Mouse (Mus musculus): ENCODE data around the gene Galnt13. TPM values are rescaled to one million over a fixed set of nuclear protein-coding genes. Genes with fewer than 3 reads are reported as not detected.
A peak's percentile ranks its signal among the peaks of the same experiment; 100 is the strongest.
"Not testable (repeated sequence)": the region's sequence is repeated elsewhere in the genome, so short reads cannot be mapped to it uniquely, and the experiment has no call there.

Galnt13 gene
- total RNA-seq, 1 experiment from 2014 or later, result 0.37 TPM

DNA sequence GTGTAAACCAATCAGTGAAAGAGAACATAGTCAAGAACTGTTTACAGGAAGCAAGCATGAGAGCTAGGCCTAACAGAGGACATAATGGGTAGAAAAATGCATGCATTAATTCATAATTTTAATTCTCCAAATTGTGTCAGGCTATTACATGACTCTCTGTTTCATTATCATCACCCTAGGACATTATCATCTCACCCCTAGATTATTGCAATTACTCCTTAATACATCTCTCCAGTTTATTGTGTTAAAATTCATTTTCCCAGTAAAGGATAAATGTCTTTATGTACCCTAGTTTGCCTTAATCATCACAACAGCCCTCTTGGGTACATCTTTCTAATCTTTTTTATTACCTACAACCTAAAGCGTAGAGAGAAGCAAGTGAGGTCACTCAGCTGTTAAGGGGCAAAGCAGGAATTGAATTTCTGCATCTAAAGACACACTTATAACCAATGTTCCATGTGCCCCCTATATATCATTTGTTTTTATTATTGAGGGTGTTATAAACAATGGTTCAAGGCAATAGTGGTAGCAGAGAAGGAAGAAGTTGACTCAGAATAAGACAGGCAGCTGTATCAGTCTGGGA, 479.1 kb downstream of the Galnt13 start:
- no peak for DNase-seq

DNA sequence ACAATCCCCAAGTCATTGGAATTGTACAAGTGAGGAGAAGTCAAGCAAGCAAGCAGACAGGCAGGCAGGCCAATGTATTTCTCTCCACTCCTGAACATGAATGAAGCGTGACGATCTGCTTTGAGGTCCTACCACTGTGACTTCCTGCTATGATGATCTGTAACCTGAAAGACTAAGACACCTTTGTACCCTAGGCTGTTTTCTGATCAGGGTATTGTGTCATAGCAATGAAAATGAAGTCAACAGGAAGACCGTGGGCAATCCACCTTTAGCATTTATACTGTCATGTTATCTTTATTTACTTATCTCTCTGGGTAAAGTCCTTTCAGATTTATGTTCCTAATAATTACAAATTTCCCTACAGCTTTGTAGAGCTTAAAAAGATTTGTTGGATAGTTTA, 500.3 kb downstream of the Galnt13 start:
- no peak for DNase-seq

DNA sequence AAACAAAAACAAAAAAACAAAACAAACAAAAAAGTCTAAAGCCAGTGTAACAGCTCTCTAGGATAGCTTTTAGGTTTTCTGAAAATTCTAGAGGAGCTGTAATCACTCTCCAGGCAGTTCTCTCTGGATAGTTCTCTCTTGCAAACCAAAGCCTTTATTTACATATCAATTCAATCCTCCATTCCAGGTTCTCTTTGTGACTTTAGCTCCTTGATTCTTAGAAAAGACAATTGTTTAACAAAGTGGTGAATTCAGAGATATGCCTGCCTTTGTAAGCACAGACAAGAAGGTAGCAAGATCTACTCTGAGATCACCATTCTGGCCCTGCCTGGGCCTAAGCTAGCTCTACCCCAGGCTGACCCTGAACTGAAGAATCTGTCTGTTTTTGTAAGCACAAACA, 501.2 kb downstream of the Galnt13 start:
- DNase-seq, result no peak

DNA sequence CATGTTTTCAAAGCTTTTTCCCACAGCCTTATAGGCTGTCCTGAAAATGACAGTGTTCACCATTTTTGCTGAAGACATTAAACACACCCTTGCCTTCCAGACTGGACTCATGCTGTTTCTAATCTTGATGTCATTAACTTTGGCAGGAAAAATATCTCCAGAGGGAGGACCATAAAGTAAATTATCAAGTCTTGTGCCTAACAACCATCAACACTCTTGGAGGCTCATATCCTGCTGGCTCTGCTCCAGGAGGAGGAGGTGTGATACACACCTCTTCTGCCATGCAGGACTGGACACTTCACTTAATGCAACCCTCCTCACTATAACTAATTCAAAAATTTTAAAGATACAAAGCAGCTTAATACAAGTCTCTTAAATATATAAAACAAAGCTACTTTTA, 502.0 kb downstream of the Galnt13 start:
- no peak for DNase-seq

DNA sequence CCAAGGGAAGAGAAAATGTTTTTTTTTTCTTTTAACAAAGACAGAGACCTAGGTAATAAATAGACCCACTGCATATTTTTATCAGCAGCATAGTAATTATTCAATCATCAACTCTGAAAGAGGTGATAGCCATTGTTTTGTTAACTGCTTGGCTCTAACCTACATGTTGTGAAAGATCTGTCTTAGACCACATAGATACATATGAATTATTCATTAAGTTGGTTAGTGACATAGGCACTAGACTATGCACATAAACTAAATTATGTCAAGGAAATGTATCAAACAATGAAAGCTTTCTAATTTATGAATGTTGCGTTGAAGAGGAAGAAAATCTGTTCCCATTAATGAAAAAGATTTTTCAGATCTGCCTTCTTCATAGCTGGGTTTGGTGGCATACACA, 507.3 kb downstream of the Galnt13 start:
- DNase-seq, result no peak

DNA sequence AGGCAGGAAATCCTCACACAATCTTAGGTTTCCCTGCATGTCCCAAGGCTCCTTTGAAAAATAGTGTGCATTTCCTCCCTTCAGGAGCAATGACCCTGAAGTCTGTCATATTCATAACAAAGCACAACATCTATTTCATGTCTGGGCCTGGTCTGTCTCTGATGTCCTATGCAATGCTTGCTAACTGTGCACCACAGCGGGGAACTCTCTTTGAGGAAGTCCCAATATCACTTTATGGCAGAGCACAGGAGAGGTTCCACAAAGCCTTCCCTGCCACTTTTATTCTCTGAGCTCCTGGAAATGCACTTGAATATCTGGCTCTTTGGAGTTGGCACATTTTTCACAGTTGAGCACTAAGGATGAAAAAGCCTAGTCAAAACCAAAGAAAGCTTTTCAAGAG, 547.7 kb downstream of the Galnt13 start:
- no peak for DNase-seq

DNA sequence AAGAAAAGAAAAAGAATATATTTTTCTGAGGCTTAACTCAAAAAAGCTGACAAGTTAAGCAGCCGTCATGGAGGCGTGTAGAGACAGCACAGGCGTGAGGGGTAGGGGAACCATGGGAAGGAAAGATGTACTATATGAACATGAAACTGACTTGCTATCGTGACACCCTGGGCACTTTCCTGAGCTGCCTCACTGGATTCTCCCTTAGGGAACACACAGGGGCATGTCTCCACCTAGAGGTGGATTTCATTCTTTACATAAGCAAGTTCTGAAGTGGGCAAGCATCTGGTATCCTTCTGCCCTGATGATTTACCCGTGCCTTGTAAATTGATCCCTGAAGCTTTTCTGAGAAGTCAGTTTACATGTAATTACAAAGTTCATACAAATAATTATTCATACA, 586.4 kb downstream of the Galnt13 start:
- not testable (repeated sequence) for DNase-seq

DNA sequence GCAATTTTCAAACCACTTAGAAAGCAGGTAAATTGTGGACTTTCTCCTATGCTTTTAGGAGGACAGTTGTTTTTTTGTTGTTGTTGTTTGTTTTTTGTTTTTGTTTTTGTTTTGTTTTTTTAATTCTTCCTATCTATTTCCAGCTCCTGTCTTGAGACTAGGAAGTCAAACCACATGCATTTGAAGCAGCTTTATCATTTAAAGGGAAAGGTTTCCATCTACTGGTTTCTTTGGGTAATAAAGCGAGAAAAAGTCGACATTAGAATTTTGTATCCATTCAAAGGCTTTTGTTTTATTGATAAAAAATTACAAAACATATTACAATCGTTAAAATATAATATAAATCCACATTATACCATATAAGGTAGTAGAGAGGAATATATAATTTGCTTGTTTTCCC, 598.5 kb downstream of the Galnt13 start:
- DNase-seq, result no peak

DNA sequence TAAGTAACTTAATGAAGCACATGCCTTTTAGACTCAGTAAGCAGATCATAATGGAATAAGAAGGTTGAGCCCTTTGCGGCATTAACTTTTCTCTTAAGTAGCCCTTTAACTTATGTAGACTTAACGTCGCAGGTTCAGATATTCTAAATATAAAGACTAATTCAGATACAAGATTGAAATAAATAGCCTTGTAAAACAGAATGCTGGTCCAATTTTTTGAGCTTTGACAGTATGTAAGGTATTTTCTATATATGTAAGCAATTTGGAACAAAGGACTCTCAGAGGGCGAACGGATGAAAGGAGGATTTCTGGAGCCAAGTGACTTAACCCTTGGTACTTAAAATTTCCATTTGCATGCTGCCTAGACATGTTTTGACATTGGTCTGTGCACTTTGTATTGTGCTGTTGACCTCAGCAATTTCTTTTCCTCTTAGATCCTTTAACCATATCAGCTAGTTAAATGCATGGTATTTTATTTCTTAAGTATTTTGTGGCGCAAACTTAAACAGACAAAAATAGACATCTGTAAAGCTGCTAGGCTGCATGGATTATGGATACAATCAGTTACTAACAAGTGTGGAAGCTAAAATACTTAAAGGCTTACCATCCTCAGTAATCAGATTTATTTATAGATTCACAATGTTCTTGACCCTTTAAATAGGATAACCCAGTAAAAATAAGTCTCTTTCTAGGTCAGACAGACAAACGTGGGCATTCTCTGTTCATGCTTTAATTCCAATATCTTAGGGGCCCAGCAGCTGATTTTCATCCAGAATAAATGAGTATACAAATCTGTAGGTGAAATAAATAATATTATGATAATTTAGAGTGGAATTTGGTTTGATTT, 629.6 kb downstream of the Galnt13 start:
- DNase-seq, result no peak

DNA sequence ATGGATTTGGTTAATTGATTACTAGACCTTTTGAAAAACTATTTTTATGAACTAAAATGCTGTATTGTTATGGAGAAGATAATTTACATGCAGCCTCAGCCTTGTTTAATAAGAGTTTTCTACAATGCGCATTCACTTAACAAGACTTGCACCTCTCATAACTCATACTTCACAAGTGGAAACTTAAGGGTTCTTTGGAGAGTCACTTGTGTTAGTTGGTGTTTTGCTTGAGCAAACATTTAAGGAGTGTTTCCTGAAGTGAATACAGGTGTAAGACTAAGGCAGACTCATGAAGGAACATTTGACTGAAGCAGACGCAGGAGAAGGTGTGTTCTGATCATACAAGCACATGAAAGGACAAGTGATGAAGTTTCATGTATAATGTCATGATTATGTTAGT, 649.5 kb downstream of the Galnt13 start:
- DNase-seq, result no peak

- DNase-seq, result no peak
Observed at GRCm38 (mm10) chr2:55088034-55088433, 651.9 kb downstream of the Galnt13 start.

- peak; percentile 10 for DNase-seq
Observed at GRCm38 (mm10) chr2:55090332-55090731, 654.2 kb downstream of the Galnt13 start.

GRCm38 (mm10) chr2:55091495-55091894, 655.4 kb downstream of the Galnt13 start:
- DNase-seq, result no peak

GRCm38 (mm10) chr2:55099100-55099499, 663.0 kb downstream of the Galnt13 start:
- DNase-seq, result no peak

- no peak for DNase-seq
Observed at GRCm38 (mm10) chr2:55101279-55101678, 665.2 kb downstream of the Galnt13 start.

DNA sequence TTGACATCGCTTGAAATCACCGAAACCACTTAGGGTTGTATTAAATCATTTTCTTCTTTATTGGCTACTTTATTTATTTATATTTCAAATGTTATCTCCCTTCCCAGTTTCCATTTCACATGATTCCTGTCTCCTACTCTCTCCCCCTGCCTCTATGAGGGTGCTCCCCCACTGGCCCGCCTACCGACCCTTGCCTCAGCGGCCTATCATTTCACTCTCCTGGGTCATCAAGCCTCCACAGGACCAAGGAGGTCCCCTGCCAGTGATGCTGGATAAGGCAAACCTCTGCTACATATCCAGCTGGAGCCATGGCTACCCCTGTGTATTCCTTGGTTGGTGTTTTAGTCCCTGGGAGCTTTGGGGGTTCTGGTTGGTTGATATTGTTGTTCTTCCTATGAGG, 667.4 kb downstream of the Galnt13 start:
- DNase-seq, result no peak

GRCm38 (mm10) chr2:55107828-55108227, 671.7 kb downstream of the Galnt13 start:
- DNase-seq, result no peak

GRCm38 (mm10) chr2:55153089-55153488, 717.0 kb downstream of the Galnt13 start:
- DNase-seq, result no peak

- no peak for DNase-seq
Observed at GRCm38 (mm10) chr2:55164781-55165180, 728.7 kb downstream of the Galnt13 start.
